Mouse (Mus musculus) embryonic facial prominence, embryonic 11.5 days (tissue): Measurements from ENCODE around the gene Cntfr. TPM values are rescaled to one million over a fixed set of nuclear protein-coding genes. Genes with fewer than 3 reads are reported as not detected.
A peak's percentile ranks its signal among the peaks of the same experiment; 100 is the strongest.

Experiments used
- ATAC-seq: fragments of 200-750 bp; cut with Nextera tagmentation; replicated peaks from 2 replicates; pipeline ENCODE4 v1.8.0; 2017; ENCODE audit warnings: low read depth; ENCODE audit not compliant: insufficient number of reproducible peaks, low FRiP score, low TSS enrichment
- DNase-seq: peaks from one replicate; pipeline ENCODE4 v3.0.0-alpha.2; 2015; ENCODE audit warnings: low spot score
- H3K27ac ChIP-seq: fragments of 300-500 bp; sonication (generic); replicated peaks from 2 replicates; pipeline ENCODE4 v1.5.1; 2014; ENCODE audit warnings: mild to moderate bottlenecking, low read depth, low read length, control low read depth
- H3K27me3 ChIP-seq: fragments of 300-500 bp; sonication (generic); 2 replicates; pipeline ENCODE4 v1.6.1; 2014; ENCODE audit warnings: mild to moderate bottlenecking, low read length, moderate library complexity, mixed read lengths; ENCODE audit not compliant: control insufficient read depth, insufficient read depth
- H3K36me3 ChIP-seq: fragments of 300-500 bp; sonication (generic); replicated peaks from 2 replicates; pipeline ENCODE4 v1.6.1; 2014; ENCODE audit warnings: low read depth, mild to moderate bottlenecking, low read length, moderate library complexity, mixed read lengths; ENCODE audit not compliant: control insufficient read depth, insufficient read depth
- H3K4me1 ChIP-seq: fragments of 300-500 bp; sonication (generic); 2 replicates; pipeline ENCODE4 v1.6.1; 2014; ENCODE audit warnings: low read length, mixed read lengths; ENCODE audit not compliant: control insufficient read depth, insufficient read depth
- H3K4me2 ChIP-seq: fragments of 300-500 bp; sonication (generic); 2 replicates; pipeline ENCODE4 v1.6.1; 2014; ENCODE audit warnings: low read depth, mild to moderate bottlenecking, control low read depth, low read length, moderate library complexity
- H3K4me3 ChIP-seq: fragments of 300-500 bp; sonication (generic); 2 replicates; pipeline ENCODE4 v1.5.1; 2014; ENCODE audit warnings: low read depth, low read length, control low read depth
- H3K9ac ChIP-seq: fragments of 300-500 bp; sonication (generic); replicated peaks from 2 replicates; pipeline ENCODE4 v1.6.1; 2014; ENCODE audit warnings: mild to moderate bottlenecking, control low read depth, low read length
- H3K9me3 ChIP-seq: fragments of 300-500 bp; sonication (generic); replicated peaks from 2 replicates; pipeline ENCODE4 v1.6.1; 2016; ENCODE audit warnings: mild to moderate bottlenecking, low read length, inconsistent platforms, mixed read lengths; ENCODE audit not compliant: control insufficient read depth
- WGBS: fragments of 180-500 bp; shearing (Covaris S2); extraction: QIAGEN DNeasy Blood & Tissue Kit; methylation state at CpG from one replicate; pipeline ENCODE4 v1.1.7; 2014; 5-methylcytosine and 5-hydroxymethylcytosine counted together
- polyA plus RNA-seq: library from polyadenylated mRNA; unstranded; fragments of >200 nt; fragmentation: Nextera tagmentation; extraction: Ambion mirVana; gene quantifications from 2 replicates; pipeline ENCODE4 v1.2.1, GENCODE M21; 2014

Gene Cntfr
- polyA plus RNA-seq, 1 experiment from 2014 or later: 8.8 TPM

GRCm38 (mm10) chr4:41636882-41637635 lies 59.8 kb downstream of the Cntfr start:
- Histone ChIP-seq H3K4me3 (no peak overlapping the region), H3K9me3 (no peaks in the 10 kb centered on the region), H3K9ac (no peak overlapping the region), H3K4me2 (no peak overlapping the region), H3K27ac (no peak overlapping the region), H3K27me3 (no peaks in the 10 kb centered on the region; the same call in 1 of the 2 replicates), H3K4me1 (peaks cover 18% of the 10 kb centered on the region), H3K36me3 (no peaks in the 10 kb centered on the region)
- 81% methylated on average over 10 of the region's 10 CpGs for WGBS
- ATAC-seq: no peak
- no peak for DNase-seq

GRCm38 (mm10) chr4:41636366-41636765 lies 60.5 kb downstream of the Cntfr start:
- no peaks in the 10 kb centered on the region; the same call in 1 of the 2 replicates for H3K27me3 ChIP-seq
- peak overlapping the region; percentile 61 for H3K27ac ChIP-seq
- H3K4me2 ChIP-seq: no peak overlapping the region
- no peak overlapping the region for H3K4me3 ChIP-seq
- 27% methylated on average over 7 of the region's 7 CpGs for WGBS
- ATAC-seq (no peak), DNase-seq (no peak)
- no peaks in the 10 kb centered on the region for H3K36me3 ChIP-seq
- no peak overlapping the region for H3K9ac ChIP-seq
- H3K4me1 ChIP-seq: peaks cover 23% of the 10 kb centered on the region
- H3K9me3 ChIP-seq: no peaks in the 10 kb centered on the region

- no peak overlapping the region for H3K9ac ChIP-seq
- DNase-seq (peak; percentile 78), ATAC-seq (no peak)
- no peak overlapping the region for H3K4me2 ChIP-seq
- no peaks in the 10 kb centered on the region for H3K36me3 ChIP-seq
- H3K4me3 ChIP-seq: no peak overlapping the region
- H3K9me3 ChIP-seq: no peaks in the 10 kb centered on the region
- 59% methylated on average over 2 of the region's 2 CpGs for WGBS
- H3K27me3 ChIP-seq: no peaks in the 10 kb centered on the region; the same call in 1 of the 2 replicates
- H3K4me1 ChIP-seq: peaks cover 28% of the 10 kb centered on the region
- H3K27ac ChIP-seq: peak overlapping the region; percentile 61
These were observed 61.0 kb downstream of the Cntfr start for GRCm38 (mm10) chr4:41635906-41636305.

- H3K27ac ChIP-seq: no peak overlapping the region
These were observed 61.7 kb downstream of the Cntfr start for GRCm38 (mm10) chr4:41635224-41635623.

GRCm38 (mm10) chr4:41634631-41635030 lies 62.3 kb downstream of the Cntfr start:
- Histone ChIP-seq H3K9me3 (no peaks in the 10 kb centered on the region), H3K4me2 (no peak overlapping the region), H3K27ac (no peak overlapping the region), H3K9ac (no peak overlapping the region), H3K36me3 (no peaks in the 10 kb centered on the region), H3K4me1 (peaks cover 33% of the 10 kb centered on the region), H3K4me3 (no peak overlapping the region), H3K27me3 (peaks cover 2% of the 10 kb centered on the region; the same call in 1 of the 2 replicates)
- DNase-seq (no peak), ATAC-seq (no peak)
- 89% methylated on average over 8 of the region's 8 CpGs for WGBS

More at GRCm38 (mm10) chr4:41635224-41635623, 61.7 kb downstream of the Cntfr start:
- DNase-seq (no peak), ATAC-seq (no peak)
- Histone ChIP-seq H3K4me1 (peaks cover 30% of the 10 kb centered on the region), H3K4me3 (no peak overlapping the region), H3K27me3 (no peaks in the 10 kb centered on the region; the same call in 1 of the 2 replicates), H3K4me2 (no peak overlapping the region), H3K9me3 (no peaks in the 10 kb centered on the region), H3K36me3 (no peaks in the 10 kb centered on the region), H3K9ac (no peak overlapping the region)
- WGBS: 71% methylated on average over 8 of the region's 8 CpGs

- Histone ChIP-seq H3K27ac (no peak overlapping the region), H3K4me2 (no peak overlapping the region), H3K4me1 (peaks cover 31% of the 10 kb centered on the region), H3K27me3 (peaks cover 3% of the 10 kb centered on the region; the same call in 1 of the 2 replicates), H3K4me3 (no peak overlapping the region), H3K9ac (no peak overlapping the region), H3K9me3 (no peaks in the 10 kb centered on the region), H3K36me3 (no peaks in the 10 kb centered on the region)
- 59% methylated on average over 9 of the region's 9 CpGs for whole genome bisulfite sequencing
- ATAC-seq (no peak), DNase-seq (no peak)
These were observed 63.9 kb downstream of the Cntfr start for GRCm38 (mm10) chr4:41633001-41633400.

GRCm38 (mm10) chr4:41631390-41631789 lies 65.5 kb downstream of the Cntfr start:
- H3K36me3 ChIP-seq: no peaks in the 10 kb centered on the region
- peaks cover 27% of the 10 kb centered on the region for H3K4me1 ChIP-seq
- H3K9me3 ChIP-seq: no peaks in the 10 kb centered on the region
- peak; percentile 68 for DNase-seq
- peak overlapping the region; percentile 29 for H3K4me2 ChIP-seq
- ATAC-seq: no peak
- H3K9ac ChIP-seq: peak overlapping the region; percentile 18; the same call in 1 of the 2 replicates
- no peak overlapping the region for H3K4me3 ChIP-seq
- H3K27ac ChIP-seq: peak overlapping the region; percentile 22; the same call in 1 of the 2 replicates
- WGBS: 1% methylated on average over 11 of the region's 11 CpGs
- H3K27me3 ChIP-seq: 0 out of 2 replicates have a peak, but pooled peaks cover 3% of the 10 kb centered on the region

GRCm38 (mm10) chr4:41630196-41630595 lies 66.7 kb downstream of the Cntfr start:
- ATAC-seq: no peak
- no peak overlapping the region for H3K9ac ChIP-seq
- WGBS: 18% methylated on average over 6 of the region's 6 CpGs

More at GRCm38 (mm10) chr4:41630196-41630595, 66.7 kb downstream of the Cntfr start:
- no peak overlapping the region for H3K4me2 ChIP-seq
- peaks cover 18% of the 10 kb centered on the region for H3K4me1 ChIP-seq
- no peak overlapping the region for H3K27ac ChIP-seq
- no peak overlapping the region for H3K4me3 ChIP-seq
- no peaks in the 10 kb centered on the region for H3K36me3 ChIP-seq
- DNase-seq: no peak
- no peaks in the 10 kb centered on the region for H3K9me3 ChIP-seq
- 0 out of 2 replicates have a peak, but pooled peaks cover 3% of the 10 kb centered on the region for H3K27me3 ChIP-seq
